Mouse (Mus musculus) MEL (cell line): ENCODE results near the gene Hk2. TPM values are rescaled to one million over a fixed set of nuclear protein-coding genes. Genes with fewer than 3 reads are reported as not detected.

Experiments
- DNase-seq: peaks from one replicate; pipeline ENCODE4 v3.0.0; 2011; ENCODE audit warnings: low read depth, low spot score
- H3K27ac ChIP-seq: 2 replicates; pipeline ENCODE4 v1.5.1; 2012; ENCODE audit warnings: low read depth, mild to moderate bottlenecking, control low read depth, low read length, moderate library complexity; ENCODE audit not compliant: control insufficient read depth
- H3K27me3 ChIP-seq, 2 experiments: fragments of 150-350 bp in 1 of 2; sonication (generic) in 1 of 2; 2 replicates each; pipeline ENCODE4 v1.6.1; 2012; ENCODE audit warnings: low read length in 2 of 2, mild to moderate bottlenecking in 2 of 2, improper control_type of control experiment in 1 of 2, moderate library complexity in 1 of 2; ENCODE audit not compliant: insufficient read depth in 2 of 2, control insufficient read depth in 1 of 2
- H3K36me3 ChIP-seq, 2 experiments: 2 replicates each; pipeline ENCODE4 v1.6.1; 2012 to 2014; ENCODE audit warnings: low read length in 2 of 2, improper control_type of control experiment in 1 of 2, inconsistent platforms in 1 of 2, mild to moderate bottlenecking in 1 of 2; ENCODE audit not compliant: insufficient read depth in 2 of 2, control insufficient read depth in 1 of 2
- H3K4me1 ChIP-seq, 2 experiments: fragments of 150-350 bp in 1 of 2; sonication (generic) in 1 of 2; 2 replicates each; pipeline ENCODE4 v1.6.1; 2012; ENCODE audit warnings: low read length in 2 of 2, improper control_type of control experiment in 1 of 2, mild to moderate bottlenecking in 1 of 2; ENCODE audit not compliant: insufficient read depth in 2 of 2, control insufficient read depth in 1 of 2
- H3K4me3 ChIP-seq, 2 experiments: fragments of 150-350 bp in 1 of 2; sonication (generic) in 1 of 2; 2 replicates each; pipeline ENCODE4 v1.5.1; 2012; ENCODE audit warnings: low read depth in 2 of 2, low read length in 2 of 2, mild to moderate bottlenecking in 2 of 2, moderate library complexity in 2 of 2, control low read depth in 1 of 2, improper control_type of control experiment in 1 of 2; ENCODE audit not compliant: control insufficient read depth in 1 of 2, insufficient read depth in 1 of 2
- H3K79me2 ChIP-seq: 2 replicates; pipeline ENCODE4 v1.6.1; 2012; ENCODE audit warnings: mild to moderate bottlenecking, low read length, moderate library complexity; ENCODE audit not compliant: control insufficient read depth, poor library complexity, insufficient read depth
- H3K9ac ChIP-seq: 2 replicates; pipeline ENCODE4 v1.6.1; 2012; ENCODE audit warnings: low read depth, mild to moderate bottlenecking, control low read depth, low read length, moderate library complexity; ENCODE audit not compliant: control insufficient read depth, poor library complexity, severe bottlenecking
- H3K9me3 ChIP-seq: fragments of 150-350 bp; sonication (generic); replicated peaks from 2 replicates; pipeline ENCODE4 v1.6.1; 2012; ENCODE audit warnings: mild to moderate bottlenecking, low read length, improper control_type of control experiment, moderate library complexity; ENCODE audit not compliant: insufficient read depth
- CHD2 ChIP-seq: IDR thresholded peaks from 2 replicates; pipeline ENCODE4 v1.6.1; 2011; ENCODE audit warnings: low read length, improper control_type of control experiment
- E2F4 ChIP-seq: IDR thresholded peaks from 2 replicates; pipeline ENCODE4 v1.6.1; 2011; ENCODE audit warnings: low read depth, low read length, improper control_type of control experiment, borderline replicate concordance
- ELF1 ChIP-seq: IDR thresholded peaks from 2 replicates; pipeline ENCODE4 v1.6.1; 2014; ENCODE audit warnings: low read depth, mild to moderate bottlenecking, inconsistent platforms, low read length, improper control_type of control experiment, moderate library complexity
- EP300 ChIP-seq, 2 experiments: IDR thresholded peaks; 2 replicates each; pipeline ENCODE4 v1.6.1; 2011; ENCODE audit warnings: improper control_type of control experiment in 2 of 2, low read length in 2 of 2, low read depth in 1 of 2, mild to moderate bottlenecking in 1 of 2
- ETS1 ChIP-seq: IDR thresholded peaks from 2 replicates; pipeline ENCODE4 v1.6.1; 2012; ENCODE audit warnings: low read depth, mild to moderate bottlenecking, inconsistent platforms, low read length, improper control_type of control experiment, moderate library complexity
- KAT2A ChIP-seq: conservative IDR thresholded peaks from 2 replicates; pipeline ENCODE4 v1.6.1; 2012; ENCODE audit warnings: low read depth, low read length, improper control_type of control experiment, inconsistent platforms
- MAFK ChIP-seq: IDR thresholded peaks from 2 replicates; pipeline ENCODE4 v1.6.1; 2011; ENCODE audit warnings: low read depth, mild to moderate bottlenecking, low read length, improper control_type of control experiment, borderline replicate concordance
- MAZ ChIP-seq: IDR thresholded peaks from 2 replicates; pipeline ENCODE4 v1.6.1; 2012; ENCODE audit warnings: low read depth, mild to moderate bottlenecking, inconsistent platforms, low read length, improper control_type of control experiment
- MXI1 ChIP-seq: IDR thresholded peaks from 2 replicates; pipeline ENCODE4 v1.6.1; 2011; ENCODE audit warnings: mild to moderate bottlenecking, low read depth, low read length, improper control_type of control experiment
- MYC ChIP-seq: IDR thresholded peaks from 2 replicates; pipeline ENCODE4 v1.6.1; 2011; ENCODE audit warnings: low read depth, mild to moderate bottlenecking, low read length, improper control_type of control experiment, moderate library complexity
- NELFE ChIP-seq: IDR thresholded peaks from 2 replicates; pipeline ENCODE4 v1.6.1; 2011; ENCODE audit warnings: low read depth, low read length, improper control_type of control experiment
- POLR2AphosphoS5 ChIP-seq: IDR thresholded peaks from 2 replicates; pipeline ENCODE4 v1.6.1; 2012; ENCODE audit warnings: low read depth, borderline replicate concordance, mild to moderate bottlenecking, inconsistent platforms, low read length, moderate library complexity, mixed read lengths
- RCOR1 ChIP-seq: IDR thresholded peaks from 2 replicates; pipeline ENCODE4 v1.6.1; 2012; ENCODE audit warnings: low read depth, mild to moderate bottlenecking, inconsistent platforms, low read length, improper control_type of control experiment
- SMC3 ChIP-seq: IDR thresholded peaks from 2 replicates; pipeline ENCODE4 v1.6.1; 2011; ENCODE audit warnings: low read depth, low read length, improper control_type of control experiment
- ZKSCAN1 ChIP-seq: IDR thresholded peaks from 2 replicates; pipeline ENCODE4 v1.6.1; 2012; ENCODE audit warnings: low read depth, mild to moderate bottlenecking, inconsistent platforms, low read length, improper control_type of control experiment, moderate library complexity
- polyA plus RNA-seq, 2 experiments: library from polyadenylated mRNA; stranded (reverse) in 1 of 2; unstranded in 1 of 2; fragments of >175 nt in 1 of 2; fragments of >200 nt in 1 of 2; gene quantifications; 2 replicates each; pipeline versions ENCODE4 v1.2.1 to v1.2.4; 2012; ENCODE audit warnings: low replicate concordance in 2 of 2, low read depth in 1 of 2; ENCODE audit not compliant: insufficient read length in 2 of 2, insufficient read depth in 1 of 2, missing spikeins in 1 of 2
- total RNA-seq: library from RNA; depleted of rRNA; stranded (reverse); fragments of 300-350 nt; gene quantifications from 2 replicates; pipeline ENCODE4 v1.2.3, GENCODE M21; 2012

The Hk2 gene
- total and polyA plus RNA-seq, 3 experiments: 44.2 to 51.6 TPM; not detected in 1

DNA sequence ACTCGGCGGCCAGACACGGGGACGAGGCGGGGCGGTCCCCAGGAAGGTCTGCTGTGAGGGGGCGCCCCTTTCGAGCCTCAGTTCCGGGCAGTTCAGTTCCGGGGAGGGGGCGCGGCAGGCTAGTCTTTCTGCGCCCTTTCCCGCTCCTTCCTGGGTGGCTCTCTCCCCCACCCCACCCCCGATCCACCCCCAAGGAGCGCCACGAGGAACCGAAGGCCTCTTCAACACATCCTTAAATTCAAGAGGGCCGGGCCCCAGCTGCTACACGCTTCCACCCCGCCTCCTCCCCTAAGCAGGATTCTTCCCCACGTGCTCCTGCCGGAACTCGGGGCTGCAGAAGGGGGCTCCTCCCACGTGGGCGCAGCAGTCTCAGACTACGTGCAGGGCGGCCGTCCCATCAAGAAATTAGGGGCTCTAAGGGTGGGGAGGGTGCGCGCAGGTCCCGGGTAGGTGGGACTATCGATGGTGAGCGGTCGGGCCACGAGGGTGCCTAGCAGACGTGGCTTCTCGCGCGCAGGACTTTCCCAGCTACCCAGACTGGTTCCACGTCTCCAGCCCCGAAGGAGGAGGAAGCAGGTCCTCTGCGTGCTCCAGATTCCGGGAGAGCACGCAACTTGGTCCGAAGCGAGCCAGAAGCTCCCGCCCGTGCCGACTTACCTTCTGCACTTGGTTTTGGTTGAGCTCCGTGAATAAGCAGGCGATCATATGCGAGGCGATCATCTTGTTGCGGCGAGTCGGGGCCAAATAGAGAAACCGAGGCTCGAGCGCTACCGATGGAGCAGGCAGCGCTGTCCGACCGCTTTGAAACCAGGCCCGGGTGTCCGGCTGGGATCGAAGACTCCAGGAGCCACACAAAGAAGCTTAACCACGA lies 758 bp downstream of the Hk2 start (continued):
- peak; percentile 93 for TF ChIP-seq MYC
- peak; percentile 14; the same call in 1 of the 2 replicates for TF ChIP-seq MAFK
- no peak for TF ChIP-seq CHD2
- TF ChIP-seq MAZ: peak; percentile 54; the same call in 1 of the 2 replicates
- TF ChIP-seq ETS1: peak; percentile 70; the same call in 1 of the 2 replicates
- no peak for TF ChIP-seq POLR2AphosphoS5
- no peak for TF ChIP-seq EP300 (IDR thresholded peaks at IDR 0.05; ENCODE audit: low read depth in 1 of 2, low read length in 2 of 2)
- TF ChIP-seq ZKSCAN1: no peak
- peak; percentile 6; the same call in 1 of the 2 replicates for TF ChIP-seq ELF1
- no peak for TF ChIP-seq KAT2A
- peak; percentile 99 for TF ChIP-seq MXI1
- no peak for TF ChIP-seq RCOR1

GRCm38 (mm10) chr6:82772451-82773101 lies 1.7 kb downstream of the Hk2 start:
- H3K36me3 ChIP-seq: peaks cover 0 to 37% of the 10 kb centered on the region in 2 experiments; a peak in 3 of 4 replicates
- no peaks in the 10 kb centered on the region for H3K27me3 ChIP-seq
- peaks cover 17 to 53% of the 10 kb centered on the region in 2 experiments for H3K4me1 ChIP-seq
- H3K27ac ChIP-seq: peak overlapping the region; percentile 63
- no peaks in the 10 kb centered on the region for H3K9me3 ChIP-seq
- peak overlapping the region; percentile 80 to 88 for H3K4me3 ChIP-seq
- peaks cover 59% of the 10 kb centered on the region for H3K79me2 ChIP-seq
- DNase-seq: peak; percentile 34
- H3K9ac ChIP-seq: peak overlapping the region; percentile 80
- TF ChIP-seq POLR2AphosphoS5: no peak
- no peak for TF ChIP-seq NELFE
- no peak for TF ChIP-seq MYC
- TF ChIP-seq E2F4: no peak
- TF ChIP-seq MAFK: no peak
- TF ChIP-seq SMC3: no peak
- TF ChIP-seq, all 39 proteins: peak for 0
